Mouse (Mus musculus): ENCODE results near the gene Cbr3. TPM values are rescaled to one million over a fixed set of nuclear protein-coding genes. Genes with fewer than 3 reads are reported as not detected.

Gene Cbr3
- polyA plus RNA-seq, 1 experiment = 7.0 TPM

DNA sequence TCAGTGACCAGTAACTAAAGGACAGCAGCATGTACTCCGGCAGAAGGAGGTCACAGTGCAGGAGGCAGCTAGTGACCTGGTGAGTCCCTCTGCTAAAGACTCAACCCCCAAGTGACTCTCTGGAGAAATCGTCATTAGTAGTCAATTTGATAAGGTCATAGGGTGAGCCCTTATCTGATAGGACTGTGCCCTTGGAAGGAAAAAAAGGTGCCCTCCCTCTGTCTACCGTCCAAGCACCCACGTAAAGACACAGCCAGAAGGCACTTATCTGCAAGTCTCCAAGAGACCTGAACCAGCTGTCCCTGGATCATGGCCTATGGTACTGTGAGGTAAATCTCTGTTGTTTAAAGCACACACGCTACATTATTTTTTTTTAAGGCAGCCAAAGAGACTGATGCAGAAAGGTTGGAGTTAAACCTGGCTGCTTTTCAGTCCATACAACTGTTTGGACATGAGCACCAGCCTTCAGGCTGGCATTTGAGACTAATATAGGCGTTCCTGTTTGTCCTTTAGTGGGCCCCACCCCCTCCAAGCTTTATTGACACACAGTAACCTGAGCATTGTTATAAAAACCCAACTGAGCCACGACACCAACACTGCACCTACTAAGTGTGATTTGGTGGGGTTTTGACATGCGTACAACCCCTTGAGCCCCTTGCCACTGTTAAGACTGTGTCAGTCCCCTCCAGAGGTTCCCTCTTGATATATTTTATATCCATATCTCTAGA lies 42.6 kb downstream of the Cbr3 start:
- no peak overlapping the region for H3K9ac ChIP-seq (ENCODE audit: low read depth, poor library complexity, severe bottlenecking)
- H3K27me3 ChIP-seq (ENCODE audit: control insufficient read depth, insufficient read depth, low read length, poor library complexity, severe bottlenecking) = no peaks in the 10 kb centered on the region
- no peak for TF ChIP-seq EP300 (IDR thresholded peaks at IDR 0.05; ENCODE audit: insufficient read depth, low read depth, low read length)
- H3K9me3 ChIP-seq (replicated peaks; ENCODE audit: control insufficient read depth, insufficient read depth, low read length, poor library complexity, severe bottlenecking) = no peaks in the 10 kb centered on the region
- no peaks in the 10 kb centered on the region for H3K4me1 ChIP-seq (ENCODE audit: control insufficient read depth, insufficient read depth, low read length)
- H3K4me3 ChIP-seq (ENCODE audit: low read depth, low read length) = no peak overlapping the region
- no peaks in the 10 kb centered on the region for H3K36me3 ChIP-seq (ENCODE audit: control insufficient read depth, insufficient read depth, low read length, poor library complexity, severe bottlenecking)
- no peak overlapping the region for H3K27ac ChIP-seq (ENCODE audit: insufficient read depth, low read length)

DNA sequence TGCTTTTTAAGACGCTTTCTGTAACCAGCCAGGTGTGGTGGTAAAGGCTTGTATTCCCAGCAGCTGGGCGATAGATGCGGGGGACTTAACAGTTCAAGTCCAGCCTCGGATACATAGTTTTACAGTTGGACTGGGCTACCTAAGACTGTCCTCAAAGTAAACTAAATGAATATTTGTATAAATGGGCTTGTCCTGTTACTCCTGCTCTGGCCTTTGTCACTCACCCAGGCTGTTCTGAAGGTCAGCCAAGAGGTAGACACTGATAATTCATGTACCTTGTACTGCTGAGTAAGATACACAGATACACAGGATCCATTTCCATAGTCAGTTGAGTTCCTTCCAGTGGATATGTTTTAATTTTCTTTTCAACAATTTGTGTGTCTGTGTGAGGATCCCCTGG lies 43.2 kb downstream of the Cbr3 start:
- Histone ChIP-seq H3K4me1 (ENCODE audit: control insufficient read depth, insufficient read depth, low read length) (no peaks in the 10 kb centered on the region), H3K4me3 (ENCODE audit: low read depth, low read length) (no peak overlapping the region), H3K9ac (ENCODE audit: low read depth, poor library complexity, severe bottlenecking) (no peak overlapping the region), H3K27me3 (ENCODE audit: control insufficient read depth, insufficient read depth, low read length, poor library complexity, severe bottlenecking) (no peaks in the 10 kb centered on the region), H3K36me3 (ENCODE audit: control insufficient read depth, insufficient read depth, low read length, poor library complexity, severe bottlenecking) (no peaks in the 10 kb centered on the region), H3K9me3 (replicated peaks; ENCODE audit: control insufficient read depth, insufficient read depth, low read length, poor library complexity, severe bottlenecking) (no peaks in the 10 kb centered on the region), H3K27ac (ENCODE audit: insufficient read depth, low read length) (no peak overlapping the region)
- no peak for TF ChIP-seq EP300 (IDR thresholded peaks at IDR 0.05; ENCODE audit: insufficient read depth, low read depth, low read length)
- TF ChIP-seq POLR2A (IDR thresholded peaks at IDR 0.05; ENCODE audit: insufficient read depth, low read length) = no peak
- TF ChIP-seq CTCF (IDR thresholded peaks at IDR 0.05; ENCODE audit: low read depth, low read length) = no peak

DNA sequence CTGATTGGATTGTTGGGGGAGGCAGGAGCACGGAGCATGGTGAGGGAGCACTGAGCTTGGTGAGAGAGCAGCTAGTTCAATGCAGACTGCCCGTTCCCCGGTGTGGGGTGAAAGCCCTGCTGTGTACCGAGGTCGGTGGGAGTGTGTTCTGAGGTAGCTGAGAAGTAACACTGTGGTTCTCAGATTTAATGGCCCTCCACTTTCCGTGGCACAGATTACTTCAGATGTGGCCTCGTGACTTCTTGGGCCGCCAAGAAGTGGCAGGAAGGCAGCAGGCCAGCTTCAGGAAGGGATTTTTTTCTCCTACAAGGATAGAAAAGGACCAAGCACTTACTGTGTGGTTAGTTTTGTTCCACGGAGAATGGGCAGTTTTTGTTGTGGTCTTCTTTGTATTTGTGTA lies 45.7 kb downstream of the Cbr3 start:
- TF ChIP-seq CTCF (IDR thresholded peaks at IDR 0.05; ENCODE audit: low read depth, low read length) (no peak), POLR2A (IDR thresholded peaks at IDR 0.05; ENCODE audit: insufficient read depth, low read length) (no peak), EP300 (IDR thresholded peaks at IDR 0.05; ENCODE audit: insufficient read depth, low read depth, low read length) (no peak)

DNA sequence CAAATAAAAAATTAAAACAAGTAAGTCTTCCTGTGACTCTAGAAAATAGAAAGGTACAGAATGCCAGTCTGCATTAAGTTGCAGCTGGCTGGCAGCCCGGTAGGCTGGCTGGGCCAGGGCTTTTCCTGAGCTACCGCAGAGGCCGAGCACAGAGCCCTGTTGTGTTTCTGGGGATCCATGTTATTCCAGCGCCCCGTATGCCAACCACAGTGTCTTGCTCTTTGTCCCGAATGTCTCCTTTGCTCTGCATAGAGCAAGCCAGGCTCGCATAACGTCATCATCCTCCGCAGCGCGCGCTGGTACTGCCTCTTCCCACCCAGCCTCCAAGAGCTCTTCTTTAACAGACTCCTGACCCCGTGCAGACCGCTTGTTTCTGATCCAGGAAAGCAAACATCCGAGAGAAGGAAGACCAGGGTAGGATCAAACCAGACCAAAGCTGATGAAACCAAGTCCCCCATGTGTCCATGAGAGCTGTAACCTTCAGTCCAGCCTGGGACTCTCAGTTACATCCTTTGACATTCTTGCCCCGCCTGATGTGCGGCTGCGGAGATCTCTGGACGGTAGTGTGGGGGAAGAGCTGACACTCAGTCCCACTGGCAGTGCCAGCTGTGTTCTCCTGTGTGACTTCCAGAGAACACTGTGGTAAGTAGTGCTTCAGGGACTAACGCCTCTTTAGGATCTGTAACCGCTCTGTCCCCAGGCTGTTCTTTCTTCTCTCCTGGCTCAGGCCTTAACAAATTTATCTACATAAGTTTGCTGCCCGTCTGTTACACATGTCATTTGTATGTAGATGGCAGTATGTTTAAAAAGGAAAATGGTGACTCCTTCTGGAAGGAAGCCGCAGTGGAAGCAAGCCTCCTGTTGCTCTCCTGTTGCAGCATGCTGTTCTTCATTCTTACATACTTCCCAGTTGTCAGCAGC lies 47.0 kb downstream of the Cbr3 start:
- Histone ChIP-seq H3K36me3 (ENCODE audit: control insufficient read depth, insufficient read depth, low read length, poor library complexity, severe bottlenecking) (no peaks in the 10 kb centered on the region), H3K4me3 (ENCODE audit: low read depth, low read length) (no peak overlapping the region), H3K9me3 (replicated peaks; ENCODE audit: control insufficient read depth, insufficient read depth, low read length, poor library complexity, severe bottlenecking) (no peaks in the 10 kb centered on the region), H3K27me3 (ENCODE audit: control insufficient read depth, insufficient read depth, low read length, poor library complexity, severe bottlenecking) (no peaks in the 10 kb centered on the region), H3K9ac (ENCODE audit: low read depth, poor library complexity, severe bottlenecking) (no peak overlapping the region), H3K4me1 (ENCODE audit: control insufficient read depth, insufficient read depth, low read length) (no peaks in the 10 kb centered on the region), H3K27ac (ENCODE audit: insufficient read depth, low read length) (no peak overlapping the region)
- TF ChIP-seq EP300 (IDR thresholded peaks at IDR 0.05; ENCODE audit: insufficient read depth, low read depth, low read length) (no peak), CTCF (IDR thresholded peaks at IDR 0.05; ENCODE audit: low read depth, low read length) (no peak), POLR2A (IDR thresholded peaks at IDR 0.05; ENCODE audit: insufficient read depth, low read length) (no peak)

More for the DNA sequence above, 45.7 kb downstream of the Cbr3 start:
- Histone ChIP-seq H3K27ac (ENCODE audit: insufficient read depth, low read length) (no peak overlapping the region), H3K9ac (ENCODE audit: low read depth, poor library complexity, severe bottlenecking) (no peak overlapping the region), H3K9me3 (replicated peaks; ENCODE audit: control insufficient read depth, insufficient read depth, low read length, poor library complexity, severe bottlenecking) (no peaks in the 10 kb centered on the region), H3K4me1 (ENCODE audit: control insufficient read depth, insufficient read depth, low read length) (no peaks in the 10 kb centered on the region), H3K4me3 (ENCODE audit: low read depth, low read length) (no peak overlapping the region), H3K27me3 (ENCODE audit: control insufficient read depth, insufficient read depth, low read length, poor library complexity, severe bottlenecking) (no peaks in the 10 kb centered on the region), H3K36me3 (ENCODE audit: control insufficient read depth, insufficient read depth, low read length, poor library complexity, severe bottlenecking) (no peaks in the 10 kb centered on the region)

DNA sequence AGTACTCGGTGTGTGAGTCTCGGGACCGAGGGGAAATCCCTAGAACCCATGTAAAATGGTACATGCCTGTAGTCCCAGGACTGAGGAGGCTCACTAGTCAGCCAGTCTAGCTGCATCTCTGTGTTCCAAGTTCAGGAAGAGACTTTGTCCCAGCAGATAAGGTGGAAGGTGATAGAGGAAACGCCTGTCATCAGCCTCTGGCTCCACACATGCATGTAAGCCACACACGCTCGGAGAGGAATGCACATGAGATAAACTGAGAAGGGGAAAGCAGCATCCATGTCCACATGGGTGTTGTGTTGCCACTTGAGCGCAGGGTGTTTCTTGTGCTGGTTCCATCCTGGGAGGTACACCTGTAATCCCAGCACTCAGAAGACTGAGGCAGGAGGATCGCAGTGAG lies 48.3 kb downstream of the Cbr3 start:
- Histone ChIP-seq H3K36me3 (ENCODE audit: control insufficient read depth, insufficient read depth, low read length, poor library complexity, severe bottlenecking) (no peaks in the 10 kb centered on the region), H3K27ac (ENCODE audit: insufficient read depth, low read length) (no peak overlapping the region), H3K4me1 (ENCODE audit: control insufficient read depth, insufficient read depth, low read length) (no peaks in the 10 kb centered on the region), H3K9me3 (replicated peaks; ENCODE audit: control insufficient read depth, insufficient read depth, low read length, poor library complexity, severe bottlenecking) (no peaks in the 10 kb centered on the region), H3K9ac (ENCODE audit: low read depth, poor library complexity, severe bottlenecking) (no peak overlapping the region), H3K27me3 (ENCODE audit: control insufficient read depth, insufficient read depth, low read length, poor library complexity, severe bottlenecking) (no peaks in the 10 kb centered on the region), H3K4me3 (ENCODE audit: low read depth, low read length) (no peak overlapping the region)
- TF ChIP-seq CTCF (IDR thresholded peaks at IDR 0.05; ENCODE audit: low read depth, low read length) = no peak
- no peak for TF ChIP-seq EP300 (IDR thresholded peaks at IDR 0.05; ENCODE audit: insufficient read depth, low read depth, low read length)
- no peak for TF ChIP-seq POLR2A (IDR thresholded peaks at IDR 0.05; ENCODE audit: insufficient read depth, low read length)
